25 mouse cellular contexts compared by ENCODE assay signal in genomic region chr11:100831396-100831795, GRCm38 (mm10). TPM values are rescaled to one million over a fixed set of nuclear protein-coding genes. Genes with fewer than 3 reads are reported as not detected.
DNase-seq lines count a peak whose midpoint lies in the region; ATAC-seq and TF ChIP-seq lines count a peak whose summit lies in the region.
"Had no signal": no experiment of that assay in that cellular context is flagged by ENCODE, and none has a peak within 500 bp of the region (broad histone marks: within the 10 kb centered on the region; RNA-seq: fewer than 3 reads in every experiment).

No protein-coding gene starts in this region.

- no peak for TF ChIP-seq POLR2A in small intestine, adult 2 months (IDR thresholded peaks at IDR 0.05; ENCODE audit: low read depth, low read length)

- no peaks in the 10 kb centered on the region for H3K27me3 ChIP-seq in heart, embryonic 13.5 days (replicated peaks)
- no peaks in the 10 kb centered on the region for H3K27me3 ChIP-seq in small intestine, adult 2 months (ENCODE audit: control insufficient read depth, insufficient read depth, low read length)
- no peaks in the 10 kb centered on the region for H3K27me3 ChIP-seq in hindbrain, embryonic 16.5 days (replicated peaks; ENCODE audit: control insufficient read depth, insufficient read depth, low read length)
- H3K27me3 ChIP-seq: CH12.LX; embryonic facial prominence, embryonic 12.5 days; forebrain, embryonic 12.5 days; heart, embryonic 12.5 days; Patski had no signal

- no peak overlapping the region for H3K4me2 ChIP-seq in heart, embryonic 13.5 days
- no peak overlapping the region for H3K4me2 ChIP-seq in hindbrain, embryonic 16.5 days (ENCODE audit: low read length)
- H3K4me2 ChIP-seq: embryonic facial prominence, embryonic 12.5 days; forebrain, embryonic 12.5 days; heart, embryonic 12.5 days; hindbrain, embryonic 14.5 days had no signal

- H3K36me3 ChIP-seq in heart, embryonic 13.5 days = no peaks in the 10 kb centered on the region
- no peaks in the 10 kb centered on the region for H3K36me3 ChIP-seq in small intestine, adult 2 months (ENCODE audit: control insufficient read depth, insufficient read depth, low read length)
- H3K36me3 ChIP-seq in hindbrain, embryonic 16.5 days (ENCODE audit: control insufficient read depth, insufficient read depth, low read length) = no peaks in the 10 kb centered on the region
- H3K36me3 ChIP-seq: embryonic facial prominence, embryonic 12.5 days; forebrain, embryonic 12.5 days had no signal

- no peak overlapping the region for H3K9ac ChIP-seq in heart, embryonic 13.5 days
- no peak overlapping the region for H3K9ac ChIP-seq in hindbrain, embryonic 16.5 days (ENCODE audit: low read depth, low read length)
- H3K9ac ChIP-seq: embryonic facial prominence, embryonic 12.5 days; forebrain, embryonic 12.5 days; heart, embryonic 12.5 days; hindbrain, embryonic 14.5 days had no signal

- H3K9me3 ChIP-seq in heart, embryonic 13.5 days = no peaks in the 10 kb centered on the region
- no peaks in the 10 kb centered on the region for H3K9me3 ChIP-seq in hindbrain, embryonic 16.5 days (ENCODE audit: control insufficient read depth, low read length)
- H3K9me3 ChIP-seq: embryonic facial prominence, embryonic 12.5 days; forebrain, embryonic 12.5 days; heart, embryonic 12.5 days had no signal

- no peak overlapping the region for H3K4me3 ChIP-seq in heart, embryonic 13.5 days
- H3K4me3 ChIP-seq in small intestine, adult 2 months (ENCODE audit: low read depth, low read length) = no peak overlapping the region
- no peak overlapping the region for H3K4me3 ChIP-seq in hindbrain, embryonic 16.5 days (ENCODE audit: low read length)
- H3K4me3 ChIP-seq: embryonic facial prominence, embryonic 12.5 days; forebrain, embryonic 12.5 days; heart, embryonic 12.5 days had no signal

- intact Hi-C loops in heart, postnatal 36 days (cut with DNase I) = no loop called here

- no peak for ATAC-seq in heart, embryonic 13.5 days (ENCODE audit: extremely low read depth, insufficient number of reproducible peaks, low FRiP score, low TSS enrichment)
- ATAC-seq in activated CD4-positive, CD25-positive, alpha-beta regulatory T cell, adult 4 months = peak; percentile 38
- ATAC-seq in hindbrain, embryonic 16.5 days = no peak
- ATAC-seq: forebrain, embryonic 16.5 days; Patski had no signal

- TF ChIP-seq CTCF in small intestine, adult 2 months (IDR thresholded peaks at IDR 0.05; ENCODE audit: extremely low read depth, insufficient read length, insufficient replicate concordance, low read depth, low read length) = no peak

- H3K27ac ChIP-seq in heart, embryonic 13.5 days (replicated peaks) = 0 out of 2 replicates have a peak overlapping the region, but pooled peaks have one; percentile 1
- 0 out of 2 replicates have a peak overlapping the region, but pooled peaks have one; percentile 6 for H3K27ac ChIP-seq in small intestine, adult 2 months (ENCODE audit: insufficient read depth, low read depth, low read length)
- no peak overlapping the region for H3K27ac ChIP-seq in hindbrain, embryonic 16.5 days (ENCODE audit: low read depth, low read length)
- H3K27ac ChIP-seq: embryonic facial prominence, embryonic 12.5 days; forebrain, embryonic 12.5 days; hindbrain, embryonic 14.5 days had no signal

- peaks cover 60% of the 10 kb centered on the region for H3K4me1 ChIP-seq in heart, embryonic 13.5 days
- H3K4me1 ChIP-seq in small intestine, adult 2 months (ENCODE audit: control insufficient read depth, insufficient read depth, insufficient read length, low read length) = peaks cover 5% of the 10 kb centered on the region
- peaks cover 10% of the 10 kb centered on the region for H3K4me1 ChIP-seq in hindbrain, embryonic 16.5 days (ENCODE audit: control insufficient read depth, insufficient read depth, low read depth, low read length)

- 65% methylated on average over 10 of the region's 10 CpGs for WGBS in heart, embryonic 13.5 days
- 83% methylated on average over 10 of the region's 10 CpGs for WGBS in small intestine, adult 2 months
- WGBS in hindbrain, embryonic 16.5 days = 76% methylated on average over 10 of the region's 10 CpGs

- DNase-seq in heart, postnatal 36 days = no peak
- peak; percentile 51 for DNase-seq in CD4-positive, CD25-positive, alpha-beta regulatory T cell, adult 2 months (ENCODE audit: low read depth, low spot score)
- no peak for DNase-seq in cerebellum, adult 8-10 months
- DNase-seq: adrenal gland, adult 2 months; adrenal gland, postnatal 25 days; B cell, adult 2 months; cerebellum, adult 18-20 months; cerebellum, postnatal 10 days; embryo, embryonic 11 days; gastrocnemius, postnatal 36 days; heart, adult 11 months; heart, postnatal 10 days; kidney, adult 11 months; kidney, adult 9 months had no signal

RNA-seq across cellular contexts. Expression of gene Stat5b, which starts 19.1 kb away (rescaled TPM):
- polyA plus RNA-seq in heart, embryonic 13.5 days (2015; fragmentation: Nextera tagmentation; extraction: Ambion mirVana) = 24.3 and 27.0 TPM in 2 replicates
- total RNA-seq in heart, postnatal 36 days (2021) = 10 to 100 TPM; 62.7 to 62.8 TPM
- 10 to 100 TPM; 27.8 to 37.2 TPM for polyA plus RNA-seq in activated CD4-positive, CD25-positive, alpha-beta regulatory T cell, adult 4 months (2017; shearing (Covaris generic))
- 9.6 and 10.8 TPM in 2 replicates for polyA plus RNA-seq in small intestine, adult 2 months (2012; rRNA removed)
- 15.0 and 18.9 TPM in 2 replicates for polyA plus RNA-seq in hindbrain, embryonic 16.5 days (2015; fragmentation: Nextera tagmentation; extraction: Ambion mirVana)

RNA-seq across cellular contexts. Expression of gene Stat5a, which starts 27.8 kb away (rescaled TPM):
- 5.2 and 5.9 TPM in 2 replicates for polyA plus RNA-seq in heart, embryonic 13.5 days (2015; fragmentation: Nextera tagmentation; extraction: Ambion mirVana)
- 10 to 100 TPM; 19.8 to 24.1 TPM for total RNA-seq in heart, postnatal 36 days (2021)
- 10 to 100 TPM; 23.8 to 37.0 TPM for polyA plus RNA-seq in activated CD4-positive, CD25-positive, alpha-beta regulatory T cell, adult 4 months (2017; shearing (Covaris generic))
- polyA plus RNA-seq in small intestine, adult 2 months (2012; rRNA removed) = 6.9 and 7.4 TPM in 2 replicates
- 1.8 and 2.4 TPM in 2 replicates for polyA plus RNA-seq in hindbrain, embryonic 16.5 days (2015; fragmentation: Nextera tagmentation; extraction: Ambion mirVana)
